Mouse (Mus musculus) spleen, adult 2 months (tissue): ENCODE results near the gene Prmt2. TPM values are rescaled to one million over a fixed set of nuclear protein-coding genes. Genes with fewer than 3 reads are reported as not detected.

ENCODE experiments used
- DNase-seq, 2 experiments: peaks; one replicate each; pipeline versions ENCODE4 v3.0.0 to v3.0.0-alpha.2; 2012 to 2021; ENCODE audit warnings: low spot score in 2 of 2, low read depth in 1 of 2
- H3K27ac ChIP-seq: fragments of 200-500 bp; 2 replicates; pipeline ENCODE4 v1.5.1; 2012; ENCODE audit warnings: low read length, inconsistent platforms; ENCODE audit not compliant: insufficient read depth
- H3K27me3 ChIP-seq: fragments of 200-500 bp; 2 replicates; pipeline ENCODE4 v1.6.1; 2012; ENCODE audit warnings: mild to moderate bottlenecking, moderate library complexity, low read length, inconsistent platforms; ENCODE audit not compliant: control insufficient read depth, insufficient read depth
- H3K36me3 ChIP-seq: fragments of 200-500 bp; 2 replicates; pipeline ENCODE4 v1.6.1; 2012; ENCODE audit warnings: mild to moderate bottlenecking, low read length, inconsistent platforms; ENCODE audit not compliant: control insufficient read depth, insufficient read depth
- H3K4me1 ChIP-seq: fragments of 200-500 bp; 2 replicates; pipeline ENCODE4 v1.6.1; 2011; ENCODE audit warnings: inconsistent platforms; ENCODE audit not compliant: control insufficient read depth, insufficient read depth, insufficient read length
- H3K4me3 ChIP-seq: fragments of 200-500 bp; 2 replicates; pipeline ENCODE4 v1.5.1; 2011; ENCODE audit warnings: mild to moderate bottlenecking, inconsistent platforms; ENCODE audit not compliant: insufficient read depth, insufficient read length; ENCODE audit errors: extremely low read depth
- CTCF ChIP-seq: fragments of 200-500 bp; IDR thresholded peaks from 2 replicates; pipeline ENCODE4 v1.5.1; 2011; ENCODE audit warnings: mild to moderate bottlenecking, inconsistent platforms; ENCODE audit not compliant: insufficient read depth, insufficient read length, insufficient replicate concordance; ENCODE audit errors: extremely low read depth
- POLR2A ChIP-seq: fragments of 200-500 bp; IDR thresholded peaks from 2 replicates; pipeline ENCODE4 v1.6.1; 2011; ENCODE audit warnings: low read depth, low read length, inconsistent platforms
- whole genome bisulfite sequencing: fragments of 180-500 bp; shearing (Covaris S2); methylation state at CpG from one replicate; pipeline ENCODE4 v1.1.7; 2018; 5-methylcytosine and 5-hydroxymethylcytosine counted together
- polyA plus RNA-seq: library from polyadenylated mRNA; depleted of rRNA; stranded (reverse); fragments of >200 nt; gene quantifications from 2 replicates; pipeline ENCODE4 v1.2.3, GENCODE M21; 2012; rRNA removed

Prmt2 gene
- 17.1 and 18.4 TPM in 2 replicates for polyA plus RNA-seq

DNA sequence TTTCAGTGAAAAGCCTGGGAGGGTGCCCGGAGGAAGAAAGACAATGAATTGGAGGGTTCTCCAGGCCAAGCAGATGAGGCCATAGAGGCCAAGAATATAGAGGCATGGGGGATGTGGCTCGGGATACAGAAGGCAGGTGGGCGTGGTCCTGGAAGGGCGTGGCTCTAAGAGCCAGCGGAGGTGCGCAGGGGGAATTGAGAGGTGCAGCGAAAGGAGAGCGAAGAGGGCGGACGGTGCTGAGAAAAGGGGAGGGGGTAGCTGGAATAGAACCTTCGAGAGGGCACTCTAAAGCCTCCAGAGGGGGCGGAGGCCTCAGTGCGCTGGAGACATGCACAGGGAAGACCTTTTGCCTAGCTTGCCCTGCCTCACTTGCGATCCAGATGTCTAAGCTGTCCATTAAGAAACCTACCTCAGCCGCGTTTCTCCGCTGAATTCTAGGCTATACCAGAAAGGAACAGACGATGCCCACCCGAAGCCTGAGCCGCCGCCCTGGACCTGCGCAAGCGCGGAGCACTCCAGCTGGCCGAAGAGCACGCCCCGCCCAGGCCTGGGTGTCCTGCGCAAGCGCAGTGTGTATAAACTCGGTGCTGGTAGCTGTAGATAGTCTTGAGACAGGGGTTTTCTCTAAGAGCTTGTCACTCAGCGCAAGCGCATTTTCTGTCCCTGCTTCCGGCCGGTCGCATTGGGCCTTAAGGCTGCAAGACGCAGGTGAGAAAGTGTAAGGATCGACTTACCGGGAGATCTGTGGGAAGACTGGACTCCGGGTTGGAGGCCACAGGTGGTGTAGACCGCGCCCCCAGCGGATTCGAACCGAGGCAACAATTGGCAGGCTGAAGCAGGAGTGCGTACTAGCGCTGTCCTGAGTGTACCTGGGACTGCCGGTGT lies at the start of gene Prmt2:
Gene Prmt2, minus strand, starts transcription at position 525 of the 885 bp plus-strand sequence.
- Histone ChIP-seq H3K4me3 (peak within 1 kb of the TSS; percentile 66), H3K4me1 (peaks cover 4% of the 10 kb centered on the region; the same call in 1 of the 2 replicates), H3K27ac (peak within 1 kb of the TSS; percentile 57), H3K36me3 (no peaks in the 10 kb centered on the region), H3K27me3 (no peaks in the 10 kb centered on the region)
- peak; percentile 29 for TF ChIP-seq POLR2A
- TF ChIP-seq CTCF, result no peak
- peak; percentile 85 to 87 for DNase-seq
- WGBS, result 1% methylated on average over 47 of the region's 47 CpGs

DNA sequence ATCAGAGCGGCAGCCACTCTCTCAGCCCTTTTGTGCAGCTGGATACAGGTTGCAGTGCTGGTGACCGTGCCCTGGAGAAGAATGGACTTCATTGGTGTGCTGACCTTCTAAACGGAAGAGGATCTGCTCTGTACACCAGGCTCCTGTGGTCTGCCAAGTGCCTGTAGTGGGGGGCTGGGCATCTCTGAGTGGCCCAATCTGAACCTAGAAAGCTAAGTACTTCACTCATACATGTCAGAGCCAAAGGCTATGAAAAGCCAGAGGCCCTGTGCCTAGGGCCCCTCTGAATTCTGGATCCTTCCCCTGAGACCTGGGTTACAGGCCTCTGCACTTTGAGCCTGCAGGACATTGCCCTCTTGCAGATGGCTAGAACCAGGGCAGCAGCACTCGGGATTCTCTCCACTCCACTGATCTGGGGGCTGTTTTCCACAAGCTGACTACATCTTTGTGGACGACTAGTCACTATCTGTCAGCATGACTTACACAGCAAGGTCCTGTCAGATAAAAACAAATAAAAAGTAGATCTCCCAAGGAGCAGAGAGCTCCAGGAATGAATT lies 41.0 kb upstream of the Prmt2 start:
- H3K27me3 ChIP-seq, result no peaks in the 10 kb centered on the region
- 88% methylated on average over 5 of the region's 5 CpGs for WGBS
- no peaks in the 10 kb centered on the region for H3K4me1 ChIP-seq
- no peaks in the 10 kb centered on the region for H3K36me3 ChIP-seq
- no peak overlapping the region for H3K4me3 ChIP-seq
- TF ChIP-seq POLR2A, result no peak
- TF ChIP-seq CTCF, result no peak
- H3K27ac ChIP-seq, result no peak overlapping the region
- DNase-seq, result no peak

DNA sequence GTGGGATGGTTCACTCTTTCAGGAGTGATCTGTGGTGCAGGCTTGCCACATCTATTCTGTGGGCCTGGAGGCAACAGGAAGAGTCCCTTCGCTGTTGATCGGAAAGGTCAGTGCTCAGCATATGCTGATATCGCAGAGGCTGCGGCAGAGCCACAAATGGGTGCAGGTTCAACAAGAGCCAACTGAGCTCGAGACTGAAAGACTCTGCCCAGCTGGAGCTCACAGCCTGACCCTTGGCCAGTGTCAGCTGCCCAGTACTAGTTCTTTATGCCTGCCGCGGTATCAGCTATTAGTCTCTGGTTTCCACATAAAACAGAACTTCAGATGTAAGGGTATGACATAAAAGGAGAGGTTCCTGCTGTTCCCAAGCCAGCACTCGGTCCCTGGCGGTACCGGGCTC lies 37.6 kb upstream of the Prmt2 start:
- no peaks in the 10 kb centered on the region for H3K36me3 ChIP-seq
- no peak overlapping the region for H3K4me3 ChIP-seq
- no peaks in the 10 kb centered on the region for H3K4me1 ChIP-seq
- WGBS, result 92% methylated on average over 10 of the region's 10 CpGs
- TF ChIP-seq POLR2A (no peak), CTCF (no peak)
- no peaks in the 10 kb centered on the region for H3K27me3 ChIP-seq
- no peak for DNase-seq
- no peak overlapping the region for H3K27ac ChIP-seq

DNA sequence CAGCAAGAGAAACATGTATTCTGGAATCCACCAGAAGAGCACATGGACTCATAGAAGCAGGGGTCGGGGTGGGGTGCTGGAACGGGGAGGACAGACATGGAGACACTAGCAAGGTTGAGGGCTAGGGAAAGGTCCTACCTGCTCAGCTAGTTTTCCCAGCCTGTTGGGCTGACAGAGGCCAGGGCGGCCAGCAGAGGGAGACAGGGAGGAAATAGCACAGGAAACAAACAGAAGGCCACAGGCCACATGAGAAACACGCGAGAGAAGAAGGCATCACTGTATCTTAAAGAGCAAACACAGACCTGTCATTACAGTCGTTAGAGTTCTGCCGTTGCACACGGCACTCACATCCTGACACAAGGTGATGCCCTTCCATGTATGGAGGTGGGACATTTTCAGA lies 33.6 kb upstream of the Prmt2 start:
- TF ChIP-seq CTCF, result peak; percentile 63; the same call in 1 of the 2 replicates
- TF ChIP-seq POLR2A, result no peak
- no peak overlapping the region for H3K27ac ChIP-seq
- no peaks in the 10 kb centered on the region for H3K36me3 ChIP-seq
- 30% methylated on average over 8 of the region's 8 CpGs for WGBS
- no peaks in the 10 kb centered on the region for H3K4me1 ChIP-seq
- peak; percentile 19 to 38 for DNase-seq
- no peak overlapping the region for H3K4me3 ChIP-seq
- no peaks in the 10 kb centered on the region for H3K27me3 ChIP-seq

DNA sequence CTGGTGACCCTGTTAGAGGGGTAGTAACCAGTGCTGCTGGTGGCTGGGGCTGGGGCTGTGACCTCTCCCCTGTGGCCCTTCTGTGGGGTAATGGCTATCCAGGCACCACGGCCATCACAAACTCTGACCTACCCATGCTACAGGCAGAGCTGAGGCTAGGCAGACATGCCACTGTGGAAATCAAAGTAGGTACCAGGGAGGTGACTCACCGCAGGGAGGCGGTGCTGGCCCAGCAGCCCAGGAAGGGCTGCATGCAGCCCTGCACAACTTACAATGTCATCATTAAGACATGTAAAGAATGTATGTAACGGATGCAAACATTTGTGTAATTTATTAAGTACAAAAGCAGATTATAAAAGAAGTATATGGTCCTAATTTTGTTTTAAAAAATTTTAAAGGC lies 24.8 kb upstream of the Prmt2 start:
- Histone ChIP-seq H3K27ac (no peak overlapping the region), H3K27me3 (no peaks in the 10 kb centered on the region), H3K36me3 (no peaks in the 10 kb centered on the region), H3K4me1 (peaks cover 3% of the 10 kb centered on the region; the same call in 1 of the 2 replicates), H3K4me3 (no peak overlapping the region)
- DNase-seq, result no peak
- TF ChIP-seq POLR2A, result no peak
- no peak for TF ChIP-seq CTCF
- WGBS, result 92% methylated on average over 4 of the region's 4 CpGs

DNA sequence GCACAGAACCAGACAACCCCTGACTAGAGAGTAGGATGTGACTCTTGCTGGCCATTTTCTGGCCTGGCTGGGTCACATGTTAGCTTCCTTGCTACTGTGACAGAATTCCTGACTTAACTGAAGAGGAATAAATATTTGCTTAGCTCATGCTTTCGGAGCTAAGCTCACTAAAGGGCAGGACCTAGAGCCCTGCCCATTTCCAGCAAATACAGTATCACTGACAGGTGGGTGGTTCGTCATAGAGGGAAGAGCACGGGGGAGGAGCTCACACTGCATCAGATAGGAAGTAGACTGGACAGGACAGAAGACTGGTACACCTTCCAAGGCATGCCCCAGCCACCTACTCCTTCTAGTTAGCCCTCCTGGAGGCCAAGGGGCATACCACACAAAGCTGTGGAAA lies 23.8 kb upstream of the Prmt2 start:
- no peaks in the 10 kb centered on the region for H3K36me3 ChIP-seq
- H3K27me3 ChIP-seq, result no peaks in the 10 kb centered on the region
- no peak for TF ChIP-seq POLR2A
- TF ChIP-seq CTCF, result no peak
- peaks cover 3% of the 10 kb centered on the region; the same call in 1 of the 2 replicates for H3K4me1 ChIP-seq
- H3K27ac ChIP-seq, result no peak overlapping the region
- 76% methylated on average over 3 of the region's 3 CpGs for WGBS
- no peak for DNase-seq
- no peak overlapping the region for H3K4me3 ChIP-seq
